Comparison of ENCODE assay signal across 29 mouse cellular contexts in genomic region chr9:70087379-70087778, GRCm38 (mm10). TPM values are rescaled to one million over a fixed set of nuclear protein-coding genes. Genes with fewer than 3 reads are reported as not detected.
DNase-seq lines count a peak whose midpoint lies in the region; ATAC-seq and TF ChIP-seq lines count a peak whose summit lies in the region.
"Had no signal": no experiment of that assay in that cellular context is flagged by ENCODE, and none has a peak within 500 bp of the region (broad histone marks: within the 10 kb centered on the region; RNA-seq: fewer than 3 reads in every experiment).

No protein-coding gene starts in this region.

- H3K27ac ChIP-seq in midbrain, embryonic 11.5 days (ENCODE audit: low read depth, low read length), result no peak overlapping the region
- H3K27ac ChIP-seq in midbrain, embryonic 15.5 days, result no peak overlapping the region
- H3K27ac ChIP-seq in ES-Bruce4 (ENCODE audit: insufficient read depth, low read length), result peak overlapping the region; percentile 80
- peak overlapping the region; percentile 56; the same call in 1 of the 2 replicates for H3K27ac ChIP-seq in ES-E14 (ENCODE audit: insufficient read depth, low read depth, low read length, poor library complexity, severe bottlenecking)
- H3K27ac ChIP-seq in left cerebral cortex, adult 2 months, result no peak overlapping the region
- H3K27ac ChIP-seq: embryonic facial prominence, embryonic 13.5 days; embryonic facial prominence, embryonic 15.5 days; forebrain, embryonic 10.5 days; forebrain, embryonic 12.5 days had no signal

- no peak overlapping the region for H3K4me2 ChIP-seq in midbrain, embryonic 11.5 days
- no peak overlapping the region for H3K4me2 ChIP-seq in midbrain, embryonic 15.5 days
- H3K4me2 ChIP-seq: embryonic facial prominence, embryonic 13.5 days; embryonic facial prominence, embryonic 15.5 days; forebrain, embryonic 12.5 days had no signal

- no peak for TF ChIP-seq POLR2A in ES-Bruce4 (IDR thresholded peaks at IDR 0.05; ENCODE audit: insufficient read depth, low read length)

- in situ Hi-C loops in ES-E14 (cut with MboI; ENCODE audit: low sequenced_read_pairs in 2 of 2, unreplicated experiment in 2 of 2), result no loop called here

- H3K27me3 ChIP-seq in midbrain, embryonic 11.5 days (ENCODE audit: control insufficient read depth, insufficient read depth, low read length), result no peaks in the 10 kb centered on the region
- no peaks in the 10 kb centered on the region for H3K27me3 ChIP-seq in midbrain, embryonic 15.5 days (replicated peaks)
- no peaks in the 10 kb centered on the region for H3K27me3 ChIP-seq in ES-Bruce4 (ENCODE audit: control insufficient read depth, insufficient read depth, low read length, poor library complexity, severe bottlenecking)
- H3K27me3 ChIP-seq: embryonic facial prominence, embryonic 13.5 days; embryonic facial prominence, embryonic 15.5 days; forebrain, embryonic 12.5 days had no signal

- ATAC-seq in midbrain, embryonic 11.5 days (ENCODE audit: low FRiP score), result no peak
- ATAC-seq in midbrain, embryonic 15.5 days (replicated peaks), result no peak
- ATAC-seq: forebrain, embryonic 16.5 days had no signal

- no peaks in the 10 kb centered on the region for H3K9me3 ChIP-seq in midbrain, embryonic 11.5 days (ENCODE audit: control insufficient read depth, low read length)
- H3K9me3 ChIP-seq in midbrain, embryonic 15.5 days, result no peaks in the 10 kb centered on the region
- H3K9me3 ChIP-seq in ES-Bruce4 (replicated peaks; ENCODE audit: control insufficient read depth, insufficient read depth, low read length, poor library complexity, severe bottlenecking) (no peaks in the 10 kb centered on the region), ES-E14 (ENCODE audit: control insufficient read depth, insufficient read depth, low read depth, low read length) (no peaks in the 10 kb centered on the region)
- H3K9me3 ChIP-seq: embryonic facial prominence, embryonic 13.5 days; embryonic facial prominence, embryonic 15.5 days; forebrain, embryonic 10.5 days; forebrain, embryonic 12.5 days had no signal

- peak; percentile 47 for DNase-seq in midbrain, embryonic 11.5 days (ENCODE audit: low spot score, missing footprints)
- DNase-seq in ES-E14 (ENCODE audit: low read depth, low spot score), result peak; percentile 69
- peak; percentile 96 for DNase-seq in ZHBTc4 (ENCODE audit: low read depth, low spot score)
- no peak for DNase-seq in neural tube, embryonic 10.5 days (ENCODE audit: extremely low spot score, low spot score)
- no peak for DNase-seq in thymus, postnatal 10 days (ENCODE audit: low spot score in 2 of 2)
- no peak for DNase-seq in left cerebral cortex, adult 2 months (ENCODE audit: extremely low spot score in 1 of 2, low spot score in 2 of 2)
- DNase-seq: adrenal gland, adult 2 months; adrenal gland, postnatal 10 days; adrenal gland, postnatal 25 days; cerebellum, adult 11 months; cerebellum, adult 18-20 months; cerebellum, adult 8-10 months; cerebellum, adult 9-11 months; cerebellum, postnatal 14 days had no signal

- no peak overlapping the region for H3K9ac ChIP-seq in midbrain, embryonic 11.5 days (ENCODE audit: low read length)
- H3K9ac ChIP-seq in midbrain, embryonic 15.5 days, result no peak overlapping the region
- H3K9ac ChIP-seq in ES-Bruce4 (ENCODE audit: low read depth, poor library complexity, severe bottlenecking) (no peak overlapping the region), ES-E14 (ENCODE audit: insufficient read depth, low read depth, low read length, poor library complexity, severe bottlenecking) (no peak overlapping the region; the same call in 1 of the 2 replicates)
- H3K9ac ChIP-seq: embryonic facial prominence, embryonic 13.5 days; embryonic facial prominence, embryonic 15.5 days; forebrain, embryonic 12.5 days had no signal

- H3K4me3 ChIP-seq in midbrain, embryonic 11.5 days (ENCODE audit: low read depth, low read length), result no peak overlapping the region
- no peak overlapping the region for H3K4me3 ChIP-seq in midbrain, embryonic 15.5 days
- H3K4me3 ChIP-seq in ES-Bruce4 (ENCODE audit: low read depth, low read length) (no peak overlapping the region), ES-E14 (ENCODE audit: insufficient read depth in 1 of 2, low read depth in 1 of 2, low read length in 2 of 2, poor library complexity in 1 of 2, severe bottlenecking in 1 of 2) (no peak overlapping the region)
- no peak overlapping the region for H3K4me3 ChIP-seq in left cerebral cortex, adult 2 months
- H3K4me3 ChIP-seq: embryonic facial prominence, embryonic 13.5 days; embryonic facial prominence, embryonic 15.5 days; erythroblast, embryonic 14.5 days; forebrain, embryonic 10.5 days; forebrain, embryonic 12.5 days had no signal

- no peaks in the 10 kb centered on the region for H3K4me1 ChIP-seq in midbrain, embryonic 11.5 days (ENCODE audit: control insufficient read depth, insufficient read depth, low read length)
- H3K4me1 ChIP-seq in midbrain, embryonic 15.5 days, result 0 out of 2 replicates have a peak, but pooled peaks cover 2% of the 10 kb centered on the region
- H3K4me1 ChIP-seq in ES-Bruce4 (ENCODE audit: control insufficient read depth, insufficient read depth, low read length) (peaks cover 7% of the 10 kb centered on the region), ES-E14 (ENCODE audit: control insufficient read depth in 2 of 2, insufficient read depth in 2 of 2, low read length in 2 of 2, poor library complexity in 1 of 2) (peaks cover 3 to 23% of the 10 kb centered on the region in 2 experiments; a peak in 3 of 4 replicates)
- H3K4me1 ChIP-seq: forebrain, embryonic 10.5 days; forebrain, embryonic 12.5 days had no signal

- no peaks in the 10 kb centered on the region for H3K36me3 ChIP-seq in midbrain, embryonic 11.5 days (ENCODE audit: control insufficient read depth, insufficient read depth, low read length)
- H3K36me3 ChIP-seq in midbrain, embryonic 15.5 days (replicated peaks), result no peaks in the 10 kb centered on the region
- H3K36me3 ChIP-seq in ES-Bruce4 (ENCODE audit: control insufficient read depth, insufficient read depth, low read length, poor library complexity, severe bottlenecking), result no peaks in the 10 kb centered on the region
- no peaks in the 10 kb centered on the region for H3K36me3 ChIP-seq in ES-E14 (ENCODE audit: control insufficient read depth, insufficient read depth, low read length, poor library complexity, severe bottlenecking)
- H3K36me3 ChIP-seq: embryonic facial prominence, embryonic 13.5 days; embryonic facial prominence, embryonic 15.5 days; forebrain, embryonic 10.5 days; forebrain, embryonic 12.5 days had no signal

- TF ChIP-seq CTCF in ES-Bruce4 (IDR thresholded peaks at IDR 0.05; ENCODE audit: low read depth, low read length), result no peak
- TF ChIP-seq CTCF in left cerebral cortex, adult 2 months (IDR thresholded peaks at IDR 0.05), result no peak

- intact Hi-C loops in left cerebral cortex, adult 2 months (cut with DNase I), result loop anchor here (10.0 kb wide), 1 partner anchor 417 kb away; the partner anchor contains the start of gene Rnf111

- peak; percentile 59; the same call in 1 of the 2 replicates for TF ChIP-seq EP300 in ES-Bruce4 (IDR thresholded peaks at IDR 0.05; ENCODE audit: insufficient read depth, low read depth, low read length)

- WGBS in midbrain, embryonic 11.5 days, result 74% methylated on average over 5 of the region's 5 CpGs
- WGBS in midbrain, embryonic 15.5 days, result 70% methylated on average over 5 of the region's 5 CpGs

TF ChIP-seq in ES-E14, 5 proteins besides CTCF, POLR2A, EP300 and RAD21:
- TF ChIP-seq MAFK (IDR thresholded peaks at IDR 0.05; ENCODE audit: insufficient read depth, low read depth, low read length) (no peak), CHD2 (IDR thresholded peaks at IDR 0.05; ENCODE audit: low read depth, low read length) (no peak), ZC3H11A (IDR thresholded peaks at IDR 0.05; ENCODE audit: borderline replicate concordance, low read depth, low read length) (no peak), HCFC1 (IDR thresholded peaks at IDR 0.05; ENCODE audit: borderline replicate concordance, insufficient read depth, low read length) (no peak), ZNF384 (IDR thresholded peaks at IDR 0.05; ENCODE audit: low read depth, low read length) (no peak)
TF ChIP-seq in ES-E14: peak in this region for 0.

RNA-seq across cellular contexts. Expression of gene Gcnt3, which starts 49.5 kb away (rescaled TPM):
- not detected in 2 replicates for polyA plus RNA-seq in midbrain, embryonic 11.5 days (2014; fragmentation: Nextera tagmentation; extraction: Ambion mirVana)
- not detected in 2 replicates for polyA plus RNA-seq in midbrain, embryonic 15.5 days (2015; fragmentation: Nextera tagmentation; extraction: Ambion mirVana)
- polyA plus RNA-seq in ES-Bruce4 (2011; ENCODE audit: insufficient read depth, insufficient read length, low read depth, missing spikeins), result 0.18 and 0.61 TPM in 2 replicates
- total RNA-seq in ES-E14 (2012; rRNA removed), result 1.1 and 1.3 TPM in 2 replicates
- not detected for total RNA-seq in left cerebral cortex, adult 2 months (2021)
- total RNA-seq: adrenal gland, postnatal 10 days; adrenal gland, postnatal 25 days; adrenal gland, postnatal 4 days; MEL had no signal
- polyA plus RNA-seq: adrenal gland, adult 2 months; brain, embryonic 14.5 days; cortical plate, adult 2 months; embryonic facial prominence, embryonic 11.5 days; erythroblast, embryonic 14.5 days; forebrain, embryonic 10.5 days; forebrain, embryonic 12.5 days; forebrain, embryonic 14.5 days; forebrain, embryonic 16.5 days; frontal cortex, adult 2 months had no signal

RNA-seq across cellular contexts. Expression of gene Fam81a, which starts 55.0 kb away (rescaled TPM):
- polyA plus RNA-seq in midbrain, embryonic 11.5 days (2014; fragmentation: Nextera tagmentation; extraction: Ambion mirVana), result 4.7 TPM in 2 replicates
- 8.2 and 8.4 TPM in 2 replicates for polyA plus RNA-seq in midbrain, embryonic 15.5 days (2015; fragmentation: Nextera tagmentation; extraction: Ambion mirVana)
- polyA plus RNA-seq in ES-Bruce4 (2011; ENCODE audit: insufficient read depth, insufficient read length, low read depth, missing spikeins), result 7.8 and 8.3 TPM in 2 replicates
- total RNA-seq in ES-E14 (2012; rRNA removed), result 5.3 and 5.7 TPM in 2 replicates
- 100 to 1,000 TPM; 190 to 198 TPM for total RNA-seq in left cerebral cortex, adult 2 months (2021)
- total RNA-seq: MEL had no signal
- polyA plus RNA-seq: erythroblast, embryonic 14.5 days had no signal

Comparison
In these comparisons a context has a peak if more than half of its experiments do, and no peak if none do; other contexts are left out.
1. DNase-seq: peak in midbrain, embryonic 11.5 days (single experiment), ES-E14 (single experiment) and ZHBTc4 (single experiment); none in neural tube, embryonic 10.5 days (single experiment), thymus, postnatal 10 days (0 of 2) and left cerebral cortex, adult 2 months (0 of 2).
2. H3K27ac ChIP-seq: peak in ES-Bruce4 (single experiment) and ES-E14 (single experiment); none in midbrain, embryonic 11.5 days (single experiment), midbrain, embryonic 15.5 days (single experiment) and left cerebral cortex, adult 2 months (single experiment).